Mouse (Mus musculus) left cerebral cortex, adult 11 months (tissue): Measurements from ENCODE around the gene Olfr1253.

Experiments
- DNase-seq: peaks from one replicate; pipeline ENCODE4 v3.0.0; 2022; ENCODE audit warnings: low spot score

The Olfr1253 gene

DNA sequence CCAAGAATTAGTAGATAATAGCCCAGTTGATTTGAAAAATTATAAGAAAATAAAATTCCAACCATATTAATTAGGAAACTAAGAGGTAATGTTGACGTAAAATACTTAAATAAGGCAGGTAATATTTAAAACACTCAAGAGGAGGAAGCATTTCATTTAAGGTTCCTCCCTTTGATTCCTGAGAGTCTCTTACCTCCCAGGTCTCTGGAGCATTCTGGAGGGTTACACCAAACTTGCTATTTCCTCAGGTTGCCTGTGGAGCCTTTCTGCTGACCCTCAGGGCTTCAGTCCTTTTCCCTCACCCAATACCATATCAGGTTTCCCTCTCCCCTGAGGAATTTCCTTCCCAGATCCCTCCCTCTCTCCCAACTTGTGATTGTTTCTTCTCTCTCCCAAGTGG lies at the start of gene Olfr1253:
Gene Olfr1253, minus strand, starts transcription at position 101 of the 400 bp plus-strand sequence.
- no peak for DNase-seq

DNA sequence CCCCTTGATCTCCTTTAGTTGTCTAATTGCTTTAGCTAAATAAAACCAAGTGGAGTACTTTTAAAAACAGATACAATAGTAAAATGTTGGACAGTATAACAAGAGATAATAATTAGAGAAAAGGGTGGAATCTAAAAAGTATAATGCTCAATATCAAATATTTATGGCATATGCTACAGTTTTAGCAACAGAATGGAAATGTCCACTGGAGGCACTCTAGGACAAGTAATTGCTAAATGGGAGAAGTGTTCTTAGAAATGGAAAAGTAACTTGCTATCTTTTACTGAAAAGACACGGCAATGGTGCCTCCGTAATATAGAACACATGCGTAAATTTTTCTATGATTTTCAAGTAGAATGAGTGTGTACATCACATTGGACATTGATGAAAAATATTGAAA lies 42.7 kb upstream of the Olfr1253 start:
- no peak for DNase-seq

DNA sequence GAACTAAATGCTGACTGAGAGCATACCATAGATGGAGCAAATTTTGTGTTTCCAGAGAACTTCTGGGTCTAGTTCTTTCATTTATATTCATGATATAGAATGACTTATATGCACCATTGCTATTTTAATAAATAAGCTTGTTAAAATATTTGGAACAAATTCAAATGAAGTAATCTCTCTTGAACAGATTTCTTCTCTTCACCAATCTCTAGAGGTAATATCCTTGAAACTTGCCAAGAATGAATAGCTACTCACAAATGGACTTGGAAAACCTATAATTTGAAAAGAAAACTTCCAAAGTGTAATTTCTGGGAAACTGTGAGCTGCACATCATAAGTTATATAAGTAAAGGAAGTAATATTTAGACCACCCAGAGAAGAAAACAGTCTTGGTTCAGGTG lies 36.6 kb upstream of the Olfr1253 start, which contains the start of gene Olfr1254:
Gene Olfr1254, minus strand, starts transcription at position 101 of the 400 bp plus-strand sequence.
- no peak for DNase-seq

DNA sequence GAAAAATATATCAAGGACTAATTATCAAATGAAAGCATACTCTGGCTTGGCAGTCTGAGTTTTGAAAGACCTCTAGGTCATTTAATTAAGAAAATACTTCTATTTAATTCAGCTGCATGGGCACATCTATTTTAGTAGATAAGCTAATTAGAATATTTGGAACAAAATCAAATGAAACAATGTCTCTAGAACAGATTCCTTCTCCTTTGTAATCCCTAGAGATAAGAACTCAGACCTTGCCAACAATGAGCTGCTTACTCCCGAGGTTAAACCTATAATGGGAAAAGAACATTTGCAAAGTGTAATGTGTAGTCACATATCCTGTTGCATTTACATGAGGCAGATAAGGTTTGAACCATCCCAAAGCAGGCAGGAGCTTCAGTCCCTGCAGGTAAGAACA lies 32.0 kb downstream of the Olfr1253 start, which contains the start of gene Olfr1252:
Gene Olfr1252, minus strand, starts transcription at position 101 of the 400 bp plus-strand sequence.
- no peak for DNase-seq
